Mouse (Mus musculus): ENCODE measurements around the gene Aldh3b2.

- TF ChIP-seq MYOD1 (IDR thresholded peaks at IDR 0.05; ENCODE audit: control insufficient read depth in 1 of 3, insufficient read length in 2 of 3, low read depth in 2 of 3): no peak
- no peak for TF ChIP-seq USF1 (IDR thresholded peaks at IDR 0.05; ENCODE audit: low read depth)
Observed at GRCm38 (mm10) chr19:3991562-3991961, 19.4 kb downstream of the Aldh3b2 start.

Data from myocyte (in vitro differentiated cells).